Mouse (Mus musculus) thymus, adult 2 months (tissue): ENCODE results near the gene Heg1. TPM values are rescaled to one million over a fixed set of nuclear protein-coding genes. Genes with fewer than 3 reads are reported as not detected.

Experiments
- DNase-seq: peaks from one replicate; pipeline ENCODE4 v3.0.0; 2021
- H3K27ac ChIP-seq: fragments of 200-500 bp; 2 replicates; pipeline ENCODE4 v1.5.1; 2012; ENCODE audit warnings: low read length, control low read depth; ENCODE audit not compliant: control insufficient read depth, insufficient read depth
- H3K27me3 ChIP-seq: fragments of 200-500 bp; 2 replicates; pipeline ENCODE4 v1.6.1; 2012; ENCODE audit warnings: mild to moderate bottlenecking, low read length, moderate library complexity, mixed read lengths; ENCODE audit not compliant: control insufficient read depth, insufficient read depth
- H3K36me3 ChIP-seq: fragments of 200-500 bp; 2 replicates; pipeline ENCODE4 v1.6.1; 2012; ENCODE audit warnings: mild to moderate bottlenecking, low read length, moderate library complexity; ENCODE audit not compliant: control insufficient read depth, insufficient read depth
- H3K4me1 ChIP-seq: fragments of 200-500 bp; replicated peaks from 2 replicates; pipeline ENCODE4 v1.6.1; 2012; ENCODE audit warnings: low read length; ENCODE audit not compliant: control insufficient read depth, insufficient read depth
- H3K4me3 ChIP-seq: fragments of 200-500 bp; 2 replicates; pipeline ENCODE4 v1.5.1; 2012; ENCODE audit warnings: mild to moderate bottlenecking, low read length, control low read depth, moderate library complexity; ENCODE audit not compliant: control insufficient read depth, insufficient read depth
- CTCF ChIP-seq: fragments of 200-500 bp; IDR thresholded peaks from 2 replicates; pipeline ENCODE4 v1.5.1; 2012; ENCODE audit warnings: mild to moderate bottlenecking, control low read depth, low read length, moderate library complexity, borderline replicate concordance; ENCODE audit not compliant: control insufficient read depth, poor library complexity, insufficient read depth; ENCODE audit errors: extremely low read depth
- POLR2A ChIP-seq: fragments of 200-500 bp; IDR thresholded peaks from 2 replicates; pipeline ENCODE4 v1.6.1; 2012; ENCODE audit warnings: mild to moderate bottlenecking, low read length, control low read depth, moderate library complexity; ENCODE audit not compliant: control insufficient read depth, poor library complexity, insufficient read depth; ENCODE audit errors: extremely low read depth
- WGBS: fragments of 180-500 bp; shearing (Covaris S2); methylation state at CpG from one replicate; pipeline ENCODE4 v1.1.7; 2018; 5-methylcytosine and 5-hydroxymethylcytosine counted together
- polyA plus RNA-seq: library from polyadenylated mRNA; depleted of rRNA; stranded (reverse); fragments of >200 nt; gene quantifications from 2 replicates; pipeline ENCODE4 v1.2.3, GENCODE M21; 2012

Gene Heg1
- polyA plus RNA-seq, 1 experiment: 39.1 TPM

DNA sequence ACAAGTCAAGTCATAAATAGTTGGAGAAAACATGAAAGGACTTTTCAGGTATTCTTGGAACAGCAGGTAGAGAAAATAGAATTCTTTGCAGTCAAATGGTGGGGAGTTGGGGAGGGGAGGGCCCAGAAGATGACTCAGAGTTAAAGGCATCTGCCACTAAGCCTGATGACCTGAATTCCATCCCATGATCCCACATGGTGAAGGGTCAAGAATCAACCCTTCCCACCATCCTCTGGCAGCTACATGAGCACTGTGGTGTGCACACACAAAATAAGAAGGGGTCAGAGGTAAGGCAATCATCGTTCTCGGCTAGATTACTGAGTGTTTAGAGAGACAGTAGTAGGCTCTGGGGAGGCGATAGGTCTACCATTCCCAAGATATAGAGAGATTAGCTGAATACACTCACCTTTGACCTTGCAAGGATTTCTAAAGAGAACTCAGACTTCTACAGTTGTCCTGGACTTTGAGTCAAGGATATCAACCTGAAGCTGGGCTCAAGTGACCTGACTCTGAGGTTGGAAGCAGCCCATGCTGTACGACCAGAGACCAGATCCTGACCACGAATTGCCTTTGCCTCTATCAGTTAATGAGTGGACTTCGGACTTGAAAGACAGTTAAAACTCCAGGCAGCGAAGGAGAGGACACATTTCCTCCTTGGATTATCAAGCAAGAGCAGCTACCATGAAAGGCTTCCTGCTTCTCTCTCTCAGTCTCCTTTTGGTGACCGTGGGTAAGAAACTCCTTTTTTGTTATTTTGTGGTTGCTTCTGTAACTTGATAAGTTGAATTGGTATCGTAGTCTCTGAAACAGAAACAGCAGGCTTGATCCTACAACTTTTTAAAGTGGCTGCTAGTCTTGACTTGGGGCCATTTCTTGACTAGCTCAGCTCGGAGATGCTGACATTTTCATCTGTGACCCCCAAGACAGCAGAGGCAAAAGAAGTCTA lies 109.9 kb downstream of the Heg1 start, which contains the start of gene Muc13:
Gene Muc13 (plus strand): TSS at position 192 of the 946 bp plus-strand sequence.
- H3K36me3 ChIP-seq: no peaks in the 10 kb centered on the region
- DNase-seq: no peak
- H3K4me1 ChIP-seq: peaks cover 19% of the 10 kb centered on the region
- TF ChIP-seq POLR2A (no peak), CTCF (no peak)
- no peak within 1 kb of the TSS for H3K4me3 ChIP-seq
- WGBS: 35% methylated on average over 10 of the region's 10 CpGs
- H3K27ac ChIP-seq: no peak within 1 kb of the TSS
- no peaks in the 10 kb centered on the region for H3K27me3 ChIP-seq

DNA sequence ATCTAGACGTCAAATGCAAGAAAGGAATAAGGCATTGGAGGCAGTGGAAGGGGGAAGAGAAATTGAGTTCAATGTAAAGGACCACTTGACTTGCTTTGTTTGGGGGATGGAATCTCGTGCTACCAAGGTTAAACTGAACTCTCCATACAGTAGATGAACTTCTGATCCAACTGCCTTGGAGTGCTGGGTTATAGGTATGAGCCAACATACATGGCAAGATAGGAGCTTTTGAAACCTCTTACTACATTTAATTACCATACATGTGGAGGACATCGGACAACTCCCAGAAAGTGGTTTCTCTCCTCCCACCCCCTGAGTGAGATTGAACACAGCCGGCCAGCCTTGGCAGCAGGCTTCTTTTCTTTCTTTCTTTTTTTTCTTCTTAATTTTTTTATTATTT lies 110.9 kb downstream of the Heg1 start:
- peaks cover 19% of the 10 kb centered on the region for H3K4me1 ChIP-seq
- no peak overlapping the region for H3K4me3 ChIP-seq
- H3K27me3 ChIP-seq: no peaks in the 10 kb centered on the region
- 21% methylated on average over 4 of the region's 4 CpGs for WGBS
- H3K27ac ChIP-seq: no peak overlapping the region
- no peaks in the 10 kb centered on the region for H3K36me3 ChIP-seq
- DNase-seq: no peak
- TF ChIP-seq POLR2A (no peak), CTCF (no peak)

DNA sequence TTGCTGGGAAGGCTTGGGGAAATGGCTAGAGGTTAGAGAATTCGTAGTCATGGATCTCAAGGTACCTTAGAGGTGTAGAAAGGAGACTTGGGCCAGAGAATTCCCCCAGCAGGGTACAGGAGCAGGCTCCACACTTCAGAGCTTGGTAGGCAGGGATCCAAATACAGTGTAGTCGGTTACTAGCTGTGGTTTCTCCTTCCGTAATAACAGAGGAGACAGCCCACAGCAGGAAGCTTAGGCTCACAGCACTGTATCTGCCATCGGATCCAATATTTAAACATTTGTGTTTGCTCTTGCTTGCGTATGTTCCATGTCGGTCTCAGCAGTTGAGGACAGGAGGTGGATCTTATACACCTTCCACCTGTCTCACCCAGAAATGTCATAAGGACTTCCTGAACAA lies 111.7 kb downstream of the Heg1 start:
- TF ChIP-seq POLR2A (no peak), CTCF (no peak)
- H3K36me3 ChIP-seq: no peaks in the 10 kb centered on the region
- 10% methylated on average over 6 of the region's 6 CpGs for WGBS
- no peaks in the 10 kb centered on the region for H3K27me3 ChIP-seq
- H3K4me1 ChIP-seq: peaks cover 19% of the 10 kb centered on the region
- H3K4me3 ChIP-seq: no peak overlapping the region
- DNase-seq: no peak
- no peak overlapping the region for H3K27ac ChIP-seq

DNA sequence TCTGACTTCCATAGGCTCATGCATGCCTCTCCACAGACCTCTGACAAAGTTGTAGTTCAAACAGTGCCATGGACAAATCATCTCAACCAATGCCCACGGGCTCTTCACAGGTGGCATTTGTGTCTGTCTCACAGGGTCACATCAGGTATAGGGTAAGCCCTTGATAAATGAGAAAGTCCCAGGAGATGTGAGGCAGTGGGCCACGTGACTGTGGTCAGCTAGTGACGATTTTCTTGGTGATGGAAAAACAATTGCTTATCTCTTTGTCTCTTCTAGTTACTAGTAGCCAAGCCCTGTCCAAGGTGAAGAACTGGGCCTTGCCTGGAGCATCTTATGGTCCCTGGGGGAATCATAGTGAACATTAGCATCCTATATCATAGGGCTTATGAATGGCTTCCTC lies 112.6 kb downstream of the Heg1 start:
- Histone ChIP-seq H3K4me3 (no peak overlapping the region), H3K4me1 (peaks cover 19% of the 10 kb centered on the region), H3K27me3 (no peaks in the 10 kb centered on the region), H3K27ac (no peak overlapping the region), H3K36me3 (no peaks in the 10 kb centered on the region)
- no peak for DNase-seq
- 55% methylated on average over 3 of the region's 3 CpGs for WGBS
- TF ChIP-seq CTCF (no peak), POLR2A (no peak)

DNA sequence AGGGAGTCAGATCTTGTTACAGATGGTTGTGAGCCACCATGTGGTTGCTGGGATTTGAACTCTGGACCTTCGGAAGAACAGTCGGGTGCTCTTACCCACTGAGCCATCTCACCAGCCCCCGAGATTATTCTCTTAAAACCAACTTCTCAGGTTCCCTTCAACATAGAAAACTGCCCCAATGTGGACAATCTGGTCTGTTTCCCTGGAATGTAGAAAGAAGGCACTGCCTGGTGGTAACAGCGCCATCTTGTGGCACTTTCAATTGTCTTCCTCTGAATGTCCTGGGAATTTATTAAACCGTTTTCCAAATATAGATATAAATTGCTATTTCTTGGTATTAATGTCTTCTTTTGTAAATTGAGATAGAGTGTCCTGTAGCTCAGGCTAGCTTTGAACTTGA lies 113.7 kb downstream of the Heg1 start:
- H3K36me3 ChIP-seq: no peaks in the 10 kb centered on the region

DNA sequence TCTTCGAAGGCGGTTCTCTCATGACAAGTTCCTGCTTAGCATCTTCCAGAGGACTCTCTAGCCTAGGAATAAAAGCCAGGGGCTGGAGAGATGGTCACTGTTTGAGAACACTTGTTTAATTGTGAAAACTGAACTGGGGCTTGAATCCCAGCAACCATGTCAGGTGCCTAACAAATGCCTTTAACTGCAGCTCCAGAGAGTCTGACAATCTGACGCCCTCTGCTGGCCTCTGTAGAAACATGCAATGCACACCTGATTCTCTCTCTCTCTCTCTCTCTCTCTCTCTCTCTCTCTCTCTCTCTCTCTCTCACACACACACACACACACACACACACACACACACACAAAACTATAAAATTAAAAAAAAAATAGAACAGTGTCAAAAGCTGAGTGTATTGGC lies 125.8 kb downstream of the Heg1 start:
- Histone ChIP-seq H3K27ac (no peak overlapping the region), H3K4me3 (no peak overlapping the region), H3K27me3 (no peaks in the 10 kb centered on the region), H3K36me3 (no peaks in the 10 kb centered on the region), H3K4me1 (no peaks in the 10 kb centered on the region)
- DNase-seq: no peak
- 86% methylated on average over 3 of the region's 3 CpGs for WGBS
- TF ChIP-seq POLR2A: no peak
- TF ChIP-seq CTCF: no peak

More for the DNA sequence above, 113.7 kb downstream of the Heg1 start:
- TF ChIP-seq CTCF: no peak
- TF ChIP-seq POLR2A: no peak
- Histone ChIP-seq H3K27me3 (no peaks in the 10 kb centered on the region), H3K4me1 (peaks cover 17% of the 10 kb centered on the region), H3K27ac (no peak overlapping the region), H3K4me3 (no peak overlapping the region)
- 54% methylated on average over 5 of the region's 5 CpGs for WGBS
- DNase-seq: peak; percentile 23
